8 mouse cellular contexts compared by ENCODE assay signal in the genomic region with DNA sequence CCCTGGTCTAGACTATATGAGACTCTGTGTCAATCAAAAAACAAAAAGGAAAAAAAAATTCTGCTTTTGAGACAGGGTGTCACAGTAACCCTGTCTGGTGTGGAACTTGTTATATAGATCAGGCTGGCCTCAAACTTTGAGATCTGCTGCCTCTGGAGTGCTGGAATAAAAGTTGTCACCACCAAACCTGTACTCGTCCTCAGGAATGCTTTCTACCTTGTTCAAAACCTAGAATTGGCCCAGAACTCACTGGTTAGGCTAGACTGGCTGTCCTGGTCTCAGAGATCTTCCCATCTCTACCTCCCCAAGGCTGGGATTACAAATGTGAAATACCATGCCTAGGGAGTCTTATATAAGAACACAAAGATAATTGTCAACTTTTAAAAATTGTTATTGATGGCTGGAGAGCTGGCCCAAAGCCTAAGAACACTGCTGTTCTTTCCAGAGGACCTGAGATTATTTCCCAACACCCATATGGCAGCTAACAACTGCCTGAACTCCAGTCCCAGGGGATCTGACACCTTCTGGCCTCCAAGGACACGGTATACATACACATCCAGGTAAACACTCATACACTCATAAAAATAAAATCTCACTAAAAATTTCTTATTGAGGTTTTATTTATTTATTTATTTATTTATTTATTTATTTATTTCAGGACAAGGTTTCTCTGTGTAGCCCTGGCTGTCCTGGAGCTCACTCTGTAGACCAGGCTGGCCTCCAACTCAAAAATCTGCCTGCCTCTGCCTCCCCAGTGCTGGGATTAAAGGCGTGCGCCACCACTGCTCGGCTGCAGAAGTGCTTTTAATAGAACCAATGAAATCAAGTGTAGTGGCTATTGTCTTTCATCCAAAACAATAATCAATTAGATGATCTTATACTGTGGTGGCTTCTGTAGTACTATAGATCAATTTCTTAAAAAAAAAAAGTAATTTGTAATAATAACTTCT. TPM values are rescaled to one million over a fixed set of nuclear protein-coding genes. Genes with fewer than 3 reads are reported as not detected.
DNase-seq lines count a peak whose midpoint lies in the region; ATAC-seq and TF ChIP-seq lines count a peak whose summit lies in the region.
"Had no signal": no experiment of that assay in that cellular context is flagged by ENCODE, and none has a peak within 500 bp of the region (broad histone marks: within the 10 kb centered on the region; RNA-seq: fewer than 3 reads in every experiment).

No protein-coding gene starts in this region.

- peak overlapping the region; percentile 99 for H3K27ac ChIP-seq in layer of hippocampus, adult 2 months
- H3K27ac ChIP-seq in embryonic facial prominence, embryonic 13.5 days = no peak overlapping the region
- no peak overlapping the region for H3K27ac ChIP-seq in intestine, embryonic 15.5 days
- peak overlapping the region; percentile 95; the same call in 1 of the 2 replicates for H3K27ac ChIP-seq in neural tube, embryonic 13.5 days (replicated peaks)

- no peak overlapping the region for H3K9ac ChIP-seq in embryonic facial prominence, embryonic 13.5 days
- no peak overlapping the region for H3K9ac ChIP-seq in intestine, embryonic 15.5 days
- no peak overlapping the region for H3K9ac ChIP-seq in neural tube, embryonic 13.5 days

- 89% methylated on average over 5 of the region's 5 CpGs for WGBS in embryonic facial prominence, embryonic 13.5 days
- WGBS in intestine, embryonic 15.5 days = 90% methylated on average over 5 of the region's 5 CpGs
- 95% methylated on average over 5 of the region's 5 CpGs for WGBS in neural tube, embryonic 13.5 days

- no peaks in the 10 kb centered on the region for H3K27me3 ChIP-seq in embryonic facial prominence, embryonic 13.5 days
- no peaks in the 10 kb centered on the region for H3K27me3 ChIP-seq in intestine, embryonic 15.5 days (replicated peaks)
- H3K27me3 ChIP-seq in neural tube, embryonic 13.5 days = no peaks in the 10 kb centered on the region

- no peak for TF ChIP-seq CTCF in layer of hippocampus, adult 2 months (conservative IDR thresholded peaks at IDR 0.05)

- no peaks in the 10 kb centered on the region for H3K9me3 ChIP-seq in embryonic facial prominence, embryonic 13.5 days
- H3K9me3 ChIP-seq in intestine, embryonic 15.5 days = no peaks in the 10 kb centered on the region
- H3K9me3 ChIP-seq in neural tube, embryonic 13.5 days = no peaks in the 10 kb centered on the region

- H3K4me1 ChIP-seq in embryonic facial prominence, embryonic 13.5 days = 0 out of 2 replicates have a peak, but pooled peaks cover 4% of the 10 kb centered on the region
- peaks cover 3% of the 10 kb centered on the region; the same call in 1 of the 2 replicates for H3K4me1 ChIP-seq in intestine, embryonic 15.5 days (replicated peaks)
- H3K4me1 ChIP-seq in neural tube, embryonic 13.5 days (replicated peaks) = peaks cover 28% of the 10 kb centered on the region

- H3K4me2 ChIP-seq in embryonic facial prominence, embryonic 13.5 days = peak overlapping the region; percentile 87; the same call in 1 of the 2 replicates
- peak overlapping the region; percentile 59; the same call in 1 of the 2 replicates for H3K4me2 ChIP-seq in intestine, embryonic 15.5 days (replicated peaks)
- peak overlapping the region; percentile 67 for H3K4me2 ChIP-seq in neural tube, embryonic 13.5 days

- no peak for DNase-seq in layer of hippocampus, adult 2 months (ENCODE audit: low spot score in 2 of 2)
- no peak for DNase-seq in layer of hippocampus, adult 9-11 months
- no peak for DNase-seq in gastrocnemius, postnatal 10 days
- DNase-seq: adrenal gland, adult 2 months had no signal

- no peaks in the 10 kb centered on the region for H3K36me3 ChIP-seq in embryonic facial prominence, embryonic 13.5 days
- H3K36me3 ChIP-seq in intestine, embryonic 15.5 days = no peaks in the 10 kb centered on the region
- H3K36me3 ChIP-seq in neural tube, embryonic 13.5 days = no peaks in the 10 kb centered on the region

- no peak overlapping the region for H3K4me3 ChIP-seq in layer of hippocampus, adult 2 months
- peak overlapping the region; percentile 74; the same call in 1 of the 2 replicates for H3K4me3 ChIP-seq in embryonic facial prominence, embryonic 13.5 days
- no peak overlapping the region for H3K4me3 ChIP-seq in intestine, embryonic 15.5 days (replicated peaks)
- peak overlapping the region; percentile 68; the same call in 1 of the 2 replicates for H3K4me3 ChIP-seq in neural tube, embryonic 13.5 days

- no peak for ATAC-seq in embryonic facial prominence, embryonic 13.5 days (ENCODE audit: insufficient number of reproducible peaks, insufficient read depth, low FRiP score, low TSS enrichment, low read depth)
- ATAC-seq in intestine, embryonic 15.5 days = no peak
- no peak for ATAC-seq in neural tube, embryonic 13.5 days (ENCODE audit: low read depth)
- no peak for ATAC-seq in monocyte, adult 5-6 weeks (replicated peaks; ENCODE audit: insufficient number of reproducible peaks, low FRiP score, low TSS enrichment, poor library complexity, severe bottlenecking)

RNA-seq across cellular contexts. Expression of gene Lyrm7, which starts 1.0 kb away (rescaled TPM):
- total RNA-seq in layer of hippocampus, adult 2 months (2021) = 10 to 100 TPM; 28.7 to 30.9 TPM
- 8.0 and 10.3 TPM in 2 replicates for polyA plus RNA-seq in embryonic facial prominence, embryonic 13.5 days (2015; fragmentation: Nextera tagmentation; extraction: Ambion mirVana)
- 8.9 and 9.4 TPM in 2 replicates for polyA plus RNA-seq in intestine, embryonic 15.5 days (2015; fragmentation: Nextera tagmentation; extraction: Ambion mirVana)
- 10.9 and 13.3 TPM in 2 replicates for polyA plus RNA-seq in neural tube, embryonic 13.5 days (2015; fragmentation: Nextera tagmentation; extraction: Ambion mirVana)
- total RNA-seq in gastrocnemius, postnatal 10 days (2021) = 10 to 100 TPM; 15.8 to 21.1 TPM
- 1.1 to 9.4 TPM (median 4.3 TPM) in 3 replicates for total RNA-seq in monocyte, adult 5-6 weeks (2017)

RNA-seq across cellular contexts. Expression of gene Hint1, which starts 4.4 kb away (rescaled TPM):
- 100 to 1,000 TPM; 252 to 273 TPM for total RNA-seq in layer of hippocampus, adult 2 months (2021)
- polyA plus RNA-seq in embryonic facial prominence, embryonic 13.5 days (2015; fragmentation: Nextera tagmentation; extraction: Ambion mirVana) = 576 and 670 TPM in 2 replicates
- 705 and 851 TPM in 2 replicates for polyA plus RNA-seq in intestine, embryonic 15.5 days (2015; fragmentation: Nextera tagmentation; extraction: Ambion mirVana)
- 715 and 824 TPM in 2 replicates for polyA plus RNA-seq in neural tube, embryonic 13.5 days (2015; fragmentation: Nextera tagmentation; extraction: Ambion mirVana)
- total RNA-seq in gastrocnemius, postnatal 10 days (2021) = 100 to 1,000 TPM; 254 to 262 TPM
- total RNA-seq in monocyte, adult 5-6 weeks (2017) = 266 to 549 TPM (median 344 TPM) in 3 replicates

RNA-seq across cellular contexts. Expression of gene Gpx3, which starts 40.5 kb away (rescaled TPM):
- total RNA-seq in layer of hippocampus, adult 2 months (2021) = 1 to 10 TPM; 3.9 to 4.0 TPM
- 26.0 and 29.0 TPM in 2 replicates for polyA plus RNA-seq in embryonic facial prominence, embryonic 13.5 days (2015; fragmentation: Nextera tagmentation; extraction: Ambion mirVana)
- polyA plus RNA-seq in intestine, embryonic 15.5 days (2015; fragmentation: Nextera tagmentation; extraction: Ambion mirVana) = 308 and 352 TPM in 2 replicates
- 67.2 and 71.8 TPM in 2 replicates for polyA plus RNA-seq in neural tube, embryonic 13.5 days (2015; fragmentation: Nextera tagmentation; extraction: Ambion mirVana)
- total RNA-seq in gastrocnemius, postnatal 10 days (2021) = 10 to 100 TPM; 23.2 to 36.0 TPM
- 0.29 TPM in 1 of 3 replicates, not detected in the others for total RNA-seq in monocyte, adult 5-6 weeks (2017)

Comparison
In these comparisons a context has a peak if more than half of its experiments do, and no peak if none do; other contexts are left out.
1. H3K27ac ChIP-seq: peak in layer of hippocampus, adult 2 months (single experiment) and neural tube, embryonic 13.5 days (single experiment); none in embryonic facial prominence, embryonic 13.5 days (single experiment) and intestine, embryonic 15.5 days (single experiment).
2. H3K4me3 ChIP-seq: peak in embryonic facial prominence, embryonic 13.5 days (single experiment) and neural tube, embryonic 13.5 days (single experiment); none in layer of hippocampus, adult 2 months (single experiment) and intestine, embryonic 15.5 days (single experiment).
3. RNA of gene Gpx3, which starts 40.5 kb away (total RNA-seq): 23.2 to 36.0 TPM in gastrocnemius, postnatal 10 days; 3.9 to 4.0 TPM in layer of hippocampus, adult 2 months and 0.29 TPM in monocyte, adult 5-6 weeks; every median in the first group is over 4 times any median in the second.
4. Peak in every context shown above with its lines, with median percentiles within 50 percentile points of each other: H3K4me2 ChIP-seq.